Comparison of ENCODE assay signal across 19 mouse cellular contexts in the genomic region with DNA sequence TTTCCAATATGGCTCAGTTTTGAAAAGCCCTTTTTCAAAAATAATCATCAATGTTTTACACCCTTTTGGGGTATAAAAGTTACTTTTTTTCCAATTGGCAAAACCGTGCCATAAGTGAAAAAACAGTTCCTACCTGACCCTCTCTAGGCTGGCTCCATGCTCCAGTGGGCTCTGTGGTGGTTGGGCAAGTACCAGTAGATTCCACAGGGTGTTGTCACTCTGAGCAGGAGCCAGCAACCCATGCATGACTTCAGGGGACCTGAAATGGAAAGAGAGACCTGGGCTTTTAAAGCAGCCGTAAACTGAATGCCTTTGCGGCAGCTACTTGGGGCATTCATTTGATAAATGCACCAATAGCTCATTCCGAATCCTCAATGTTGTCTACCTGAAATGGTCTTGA.
DNase-seq lines count a peak whose midpoint lies in the region; ATAC-seq lines count a peak whose summit lies in the region.
"Had no signal": no experiment of that assay in that cellular context is flagged by ENCODE, and none has a peak within 500 bp of the region (broad histone marks: within the 10 kb centered on the region; RNA-seq: fewer than 3 reads in every experiment).

No protein-coding gene starts in this region.

- DNase-seq in kidney, adult 18-20 months = peak; percentile 12
- DNase-seq in kidney, postnatal 25 days = peak; percentile 36 to 77
- no peak for DNase-seq in yolk sac, embryonic 10.5 days (ENCODE audit: low spot score)
- no peak for DNase-seq in right cerebral cortex, postnatal 14 days
- DNase-seq: adrenal gland, adult 8-10 months; adrenal gland, postnatal 36 days; cerebellum, adult 2 months; cerebellum, postnatal 10 days; gastrocnemius, postnatal 10 days; heart, adult 18-20 months; heart, postnatal 10 days; heart, postnatal 4 days had no signal

- no peaks in the 10 kb centered on the region; the same call in 1 of the 2 replicates for H3K36me3 ChIP-seq in kidney, embryonic 14.5 days (ENCODE audit: control insufficient read depth, insufficient read depth, low read length)
- H3K36me3 ChIP-seq in kidney, embryonic 16.5 days (ENCODE audit: insufficient read depth, low read length) = no peaks in the 10 kb centered on the region
- H3K36me3 ChIP-seq in liver, embryonic 12.5 days = peaks cover 9% of the 10 kb centered on the region; the same call in 1 of the 2 replicates
- H3K36me3 ChIP-seq: embryonic facial prominence, embryonic 12.5 days; heart, embryonic 10.5 days; hindbrain, embryonic 12.5 days had no signal

- H3K27ac ChIP-seq in kidney, embryonic 14.5 days (ENCODE audit: low read depth, low read length) = no peak overlapping the region
- H3K27ac ChIP-seq in kidney, embryonic 16.5 days (ENCODE audit: low read length) = no peak overlapping the region
- H3K27ac ChIP-seq in liver, embryonic 12.5 days = no peak overlapping the region
- H3K27ac ChIP-seq: embryonic facial prominence, embryonic 12.5 days; heart, embryonic 10.5 days; hindbrain, embryonic 12.5 days had no signal

- H3K27me3 ChIP-seq in kidney, embryonic 14.5 days (ENCODE audit: control insufficient read depth, insufficient read depth, low read length) = no peaks in the 10 kb centered on the region
- no peaks in the 10 kb centered on the region for H3K27me3 ChIP-seq in kidney, embryonic 16.5 days (ENCODE audit: insufficient read depth, low read length)
- no peaks in the 10 kb centered on the region for H3K27me3 ChIP-seq in liver, embryonic 12.5 days (replicated peaks)
- H3K27me3 ChIP-seq: embryonic facial prominence, embryonic 12.5 days; hindbrain, embryonic 12.5 days had no signal

- no peak for ATAC-seq in kidney, embryonic 14.5 days (ENCODE audit: low FRiP score, low TSS enrichment)
- peak; percentile 84; the same call in 1 of the 2 replicates for ATAC-seq in kidney, embryonic 16.5 days (ENCODE audit: low FRiP score, low TSS enrichment)
- no peak for ATAC-seq in liver, embryonic 12.5 days
- ATAC-seq: forebrain, embryonic 16.5 days had no signal

- 71% methylated on average over 4 of the region's 4 CpGs for WGBS in kidney, embryonic 14.5 days
- 62% methylated on average over 4 of the region's 4 CpGs for whole genome bisulfite sequencing in kidney, embryonic 16.5 days
- WGBS in liver, embryonic 12.5 days (ENCODE audit: insufficient replicate concordance) = 80% methylated on average over 4 of the region's 4 CpGs

- H3K4me1 ChIP-seq in kidney, embryonic 14.5 days (ENCODE audit: control insufficient read depth, insufficient read depth, low read length) = no peaks in the 10 kb centered on the region
- no peaks in the 10 kb centered on the region for H3K4me1 ChIP-seq in kidney, embryonic 16.5 days (ENCODE audit: insufficient read depth, low read length)
- no peaks in the 10 kb centered on the region for H3K4me1 ChIP-seq in liver, embryonic 12.5 days
- H3K4me1 ChIP-seq: embryonic facial prominence, embryonic 12.5 days; heart, embryonic 10.5 days; hindbrain, embryonic 12.5 days had no signal

- no peak overlapping the region for H3K4me3 ChIP-seq in kidney, embryonic 14.5 days (ENCODE audit: low read length)
- H3K4me3 ChIP-seq in kidney, embryonic 16.5 days (ENCODE audit: low read length) = no peak overlapping the region
- H3K4me3 ChIP-seq in liver, embryonic 12.5 days = no peak overlapping the region
- H3K4me3 ChIP-seq: embryonic facial prominence, embryonic 12.5 days; heart, embryonic 10.5 days; hindbrain, embryonic 12.5 days had no signal

- H3K4me2 ChIP-seq in kidney, embryonic 14.5 days (replicated peaks; ENCODE audit: low read depth, low read length) = no peak overlapping the region
- no peak overlapping the region for H3K4me2 ChIP-seq in kidney, embryonic 16.5 days (replicated peaks; ENCODE audit: low read depth, low read length)
- no peak overlapping the region for H3K4me2 ChIP-seq in liver, embryonic 12.5 days
- H3K4me2 ChIP-seq: embryonic facial prominence, embryonic 12.5 days; hindbrain, embryonic 12.5 days had no signal

- H3K9ac ChIP-seq in kidney, embryonic 14.5 days (ENCODE audit: low read depth, low read length) = no peak overlapping the region
- no peak overlapping the region for H3K9ac ChIP-seq in kidney, embryonic 16.5 days (replicated peaks; ENCODE audit: low read length)
- H3K9ac ChIP-seq in liver, embryonic 12.5 days = no peak overlapping the region
- H3K9ac ChIP-seq: embryonic facial prominence, embryonic 12.5 days; hindbrain, embryonic 12.5 days had no signal

- no peaks in the 10 kb centered on the region for H3K9me3 ChIP-seq in kidney, embryonic 14.5 days (ENCODE audit: control insufficient read depth, low read length)
- H3K9me3 ChIP-seq in kidney, embryonic 16.5 days (ENCODE audit: low read length) = no peaks in the 10 kb centered on the region
- H3K9me3 ChIP-seq in liver, embryonic 12.5 days (replicated peaks) = no peaks in the 10 kb centered on the region
- H3K9me3 ChIP-seq: embryonic facial prominence, embryonic 12.5 days; heart, embryonic 10.5 days; hindbrain, embryonic 12.5 days had no signal

Comparison
In these comparisons a context has a peak if more than half of its experiments do, and no peak if none do; other contexts are left out.
1. DNase-seq: peak in kidney, adult 18-20 months (single experiment) and kidney, postnatal 25 days (2 of 2); none in yolk sac, embryonic 10.5 days (single experiment) and right cerebral cortex, postnatal 14 days (single experiment).